Mouse (Mus musculus): Measurements from ENCODE around the gene Pex11b.
A peak's percentile ranks its signal among the peaks of the same experiment; 100 is the strongest.
"Not testable (repeated sequence)": the region's sequence is repeated elsewhere in the genome, so short reads cannot be mapped to it uniquely, and the experiment has no call there.

The Pex11b gene

DNA sequence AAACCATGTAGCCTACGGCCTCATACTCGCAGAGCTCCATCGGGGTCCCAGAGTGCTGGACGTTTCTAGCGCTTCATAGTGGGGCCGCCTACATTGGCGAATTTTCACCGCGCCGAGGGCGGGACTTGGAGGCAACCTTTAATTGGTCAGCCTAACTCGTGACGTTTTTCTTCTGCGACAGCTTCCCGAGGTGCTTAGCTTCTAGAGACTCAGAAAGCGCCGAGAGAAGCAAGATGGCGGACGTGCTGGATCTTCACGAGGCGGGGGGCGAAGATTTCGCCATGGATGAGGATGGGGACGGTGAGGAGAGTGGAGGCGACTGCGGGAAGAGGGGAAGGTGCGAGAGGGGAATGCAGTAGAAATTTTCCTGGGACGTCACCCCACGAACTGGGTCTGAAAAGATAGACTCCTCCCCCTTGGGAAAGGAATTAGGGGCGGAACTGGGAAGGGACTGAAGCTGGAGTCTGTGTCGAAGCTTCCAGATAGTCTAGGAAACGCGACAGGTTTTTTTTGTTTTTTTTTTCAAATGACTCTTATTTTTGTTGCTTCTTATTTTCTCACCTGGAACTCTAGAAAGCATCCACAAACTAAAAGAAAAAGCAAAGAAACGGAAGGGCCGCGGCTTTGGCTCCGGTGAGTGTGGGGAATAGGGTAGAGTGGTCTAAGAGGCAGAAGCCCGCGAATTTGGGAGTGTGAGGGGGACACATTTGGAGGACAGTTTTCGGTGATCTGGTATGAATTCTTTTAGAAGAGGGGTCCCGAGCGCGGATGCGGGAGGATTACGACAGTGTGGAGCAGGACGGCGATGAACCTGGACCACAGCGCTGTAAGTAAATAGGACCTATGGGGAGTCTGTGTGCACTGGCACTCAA, 5.2 kb upstream of the Pex11b start, which contains the start of gene Rbm8a:
Gene Rbm8a, plus strand, starts transcription at position 205 of the 872 bp plus-strand sequence.
- DNase-seq, result peak; percentile 98

DNA sequence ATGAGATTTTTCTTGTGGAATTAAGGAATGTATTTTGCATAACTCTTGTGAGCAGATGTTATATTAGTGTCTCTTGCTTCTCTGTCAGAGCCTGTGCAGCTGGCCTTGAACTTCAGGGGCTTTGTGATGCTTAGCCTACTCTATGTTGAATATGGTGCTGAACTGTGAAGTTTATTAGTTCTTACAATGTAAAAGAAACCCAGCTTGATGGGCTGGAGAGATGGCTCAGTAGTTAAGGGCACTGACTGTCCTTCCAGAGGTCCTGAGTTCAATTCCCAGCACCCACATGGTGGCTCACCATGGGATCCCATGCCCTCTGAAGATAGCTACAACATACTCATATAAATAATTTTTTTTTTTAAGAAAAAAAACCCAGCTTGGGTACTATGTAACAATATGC, 3.1 kb upstream of the Pex11b start:
- no peak for DNase-seq

DNA sequence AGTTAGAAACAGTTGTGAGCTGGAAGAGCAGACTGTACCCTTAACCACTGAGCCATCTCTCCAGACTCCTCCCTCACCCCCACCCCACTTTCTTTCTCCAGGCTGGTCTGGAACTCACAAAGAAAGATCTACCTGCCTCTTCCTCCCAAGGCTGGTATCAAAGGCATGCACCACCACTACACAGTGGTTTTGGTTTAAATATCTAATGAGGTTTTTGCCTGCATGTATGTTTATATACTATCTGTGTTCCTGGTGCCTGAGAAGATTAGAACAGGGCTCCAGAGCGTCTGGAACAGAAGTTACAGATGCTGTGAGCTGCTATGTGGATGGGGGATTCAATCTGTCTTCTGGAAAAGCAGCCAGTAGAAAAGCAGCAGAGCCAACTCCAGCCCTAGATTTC, 1.2 kb upstream of the Pex11b start:
- DNase-seq, result no peak

DNA sequence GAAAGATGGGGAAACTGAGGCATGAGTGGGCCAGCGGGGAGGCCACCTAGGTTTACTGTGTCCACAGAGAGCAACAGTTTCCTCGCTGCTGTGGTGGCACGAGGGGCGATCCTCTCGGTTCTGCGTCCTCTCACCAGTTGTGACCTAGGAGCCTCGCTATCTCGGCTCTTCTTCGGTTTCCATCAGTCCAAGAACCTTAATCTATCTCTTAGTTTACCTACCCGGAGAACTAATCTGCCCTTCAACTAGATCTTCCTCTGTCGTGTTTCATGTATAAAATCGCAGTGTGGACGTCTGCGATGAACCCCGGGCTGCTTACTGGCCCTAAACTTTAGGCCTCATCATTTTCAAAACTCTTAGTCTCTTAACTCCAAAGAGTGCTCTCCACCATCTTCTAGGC, 730 bp downstream of the Pex11b start:
- no peak for DNase-seq

DNA sequence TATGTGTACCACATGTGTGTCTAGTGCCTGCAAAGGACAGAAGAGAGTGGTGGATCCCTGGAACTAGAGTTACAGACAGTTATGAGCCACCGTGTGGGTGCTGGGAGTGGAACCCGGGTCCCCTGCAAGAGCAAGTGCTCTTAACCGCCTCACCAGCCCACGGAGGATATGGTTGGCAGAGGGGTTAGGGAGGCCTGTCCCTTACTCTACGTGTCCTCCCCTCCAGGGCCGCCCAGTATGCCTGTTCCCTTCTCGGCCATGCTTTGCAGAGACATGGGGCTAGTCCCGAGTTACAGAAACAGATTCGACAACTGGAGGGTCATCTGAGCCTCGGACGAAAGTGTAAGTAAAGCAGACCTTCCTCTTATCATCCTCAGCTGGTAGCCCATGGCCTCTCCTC, 1.3 kb downstream of the Pex11b start:
- DNase-seq, result peak in 1 of 2 experiments; percentile 11

DNA sequence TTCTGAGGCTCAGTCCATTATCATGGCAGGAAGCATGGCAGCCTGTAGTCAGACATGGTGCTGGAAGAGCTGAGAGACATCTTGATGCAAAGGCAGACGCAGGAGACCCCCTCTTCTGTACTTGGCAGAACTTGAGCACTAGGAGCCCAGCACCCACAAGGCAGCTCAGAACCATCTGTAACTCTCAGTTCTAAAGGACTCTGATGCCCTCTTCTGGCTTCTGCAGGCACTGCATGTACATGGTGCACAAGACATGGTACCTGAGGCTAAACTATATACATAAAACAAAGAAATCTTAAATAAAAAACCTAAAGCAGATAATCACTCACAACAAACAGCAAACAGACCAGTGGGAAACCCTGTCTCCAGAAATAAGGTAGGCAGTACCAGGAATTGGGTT, 4.0 kb downstream of the Pex11b start:
- peak; percentile 67 to 76 for DNase-seq

DNA sequence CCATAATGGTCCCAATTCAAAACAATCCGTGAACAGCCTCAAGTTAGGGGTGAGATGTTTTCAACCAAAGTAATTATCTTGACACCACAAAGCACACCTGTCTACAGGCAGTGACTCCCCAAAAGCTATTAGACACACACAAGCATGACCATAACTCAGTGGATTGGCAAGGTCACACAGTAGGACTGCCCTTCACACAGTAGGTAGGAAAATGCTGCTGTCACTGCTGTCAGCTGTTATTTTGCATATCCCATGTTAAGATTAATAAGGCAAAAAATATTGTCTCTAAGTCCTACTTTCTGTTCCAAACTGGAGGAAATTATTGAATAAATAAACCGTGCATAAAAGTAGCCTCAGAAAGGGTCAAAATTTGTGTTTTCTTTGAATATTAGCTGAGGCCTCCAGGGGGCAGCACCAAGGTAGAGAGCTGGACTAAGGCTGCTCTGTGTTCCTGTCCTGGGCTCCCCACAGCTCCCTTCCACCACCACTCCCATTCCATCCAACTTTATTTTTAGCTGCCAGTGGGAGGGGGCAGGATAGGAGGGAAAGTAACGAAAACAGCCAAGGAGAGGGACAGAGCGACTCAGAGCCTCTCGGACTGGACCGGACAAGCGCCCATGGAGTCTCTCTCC, 10.0 kb downstream of the Pex11b start, which contains the start of gene Itga10:
Gene Itga10, plus strand, starts transcription at position 567 of the 632 bp plus-strand sequence.
- DNase-seq, result peak; percentile 72 to 76

DNA sequence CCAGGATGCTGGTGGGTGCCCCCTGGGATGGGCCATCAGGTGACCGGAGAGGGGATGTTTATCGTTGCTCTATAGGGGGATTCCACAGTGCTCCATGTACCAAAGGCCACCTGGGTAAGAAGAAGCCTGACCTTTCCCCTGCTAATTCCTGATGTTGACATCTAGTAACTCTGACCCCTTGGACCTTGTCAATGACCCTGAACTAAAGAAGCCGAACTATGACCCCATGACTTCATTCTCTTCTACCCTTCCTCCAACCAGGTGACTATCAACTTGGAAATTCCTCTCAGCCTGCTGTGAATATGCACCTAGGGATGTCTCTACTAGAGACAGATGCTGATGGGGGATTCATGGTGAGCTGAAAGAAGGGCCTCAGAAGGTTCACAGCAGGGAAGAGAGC, 12.2 kb downstream of the Pex11b start:
- DNase-seq, result no peak

DNA sequence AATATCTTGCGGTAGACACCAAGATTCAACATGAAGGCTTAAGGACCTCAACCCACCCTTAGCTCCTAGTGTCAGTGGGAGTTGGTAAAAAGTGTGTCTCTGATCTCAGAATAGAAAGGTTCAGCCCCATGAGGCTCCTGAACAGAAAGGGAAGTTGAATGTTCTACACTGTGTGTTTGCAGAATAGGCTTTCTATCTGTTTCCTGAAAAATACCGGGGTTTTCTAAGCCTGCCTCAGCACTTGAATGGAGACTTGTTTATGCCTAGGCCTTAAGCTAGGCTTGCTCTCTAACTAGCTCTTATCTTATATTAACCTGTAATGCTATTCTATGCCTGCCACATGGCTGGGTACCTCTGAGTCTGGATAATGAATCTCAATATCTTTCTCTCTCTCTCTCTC, 25.7 kb downstream of the Pex11b start:
- DNase-seq, result no peak

DNA sequence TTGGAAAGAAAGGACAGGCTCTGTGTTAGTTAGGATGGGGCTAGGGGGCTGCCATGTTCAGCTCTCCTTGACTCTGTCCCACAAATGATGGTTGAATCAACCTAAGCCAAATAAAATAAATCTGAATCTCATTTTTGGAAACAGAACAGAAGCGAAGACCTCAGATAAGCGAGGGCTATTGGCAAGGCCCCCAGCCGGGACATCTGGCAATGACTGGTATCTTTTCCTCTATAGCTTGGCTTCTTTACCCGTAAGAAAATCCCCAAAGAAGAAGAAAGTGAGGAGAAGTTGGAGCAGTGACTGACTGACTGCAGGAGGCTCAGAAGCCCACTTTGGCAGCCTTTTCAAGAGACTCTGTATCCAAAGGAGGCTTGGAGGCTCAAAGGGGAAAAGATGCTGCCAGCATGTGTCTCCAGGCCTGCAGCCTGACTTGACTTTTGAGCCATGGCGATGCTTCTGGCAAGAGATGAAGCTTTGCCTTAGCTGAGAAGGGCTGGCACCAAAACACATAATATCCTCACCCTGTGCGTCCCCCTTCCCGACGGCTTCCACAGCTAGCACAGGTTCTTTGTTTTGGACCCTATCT, 27.6 kb downstream of the Pex11b start:
- DNase-seq, result peak; percentile 54 to 55

DNA sequence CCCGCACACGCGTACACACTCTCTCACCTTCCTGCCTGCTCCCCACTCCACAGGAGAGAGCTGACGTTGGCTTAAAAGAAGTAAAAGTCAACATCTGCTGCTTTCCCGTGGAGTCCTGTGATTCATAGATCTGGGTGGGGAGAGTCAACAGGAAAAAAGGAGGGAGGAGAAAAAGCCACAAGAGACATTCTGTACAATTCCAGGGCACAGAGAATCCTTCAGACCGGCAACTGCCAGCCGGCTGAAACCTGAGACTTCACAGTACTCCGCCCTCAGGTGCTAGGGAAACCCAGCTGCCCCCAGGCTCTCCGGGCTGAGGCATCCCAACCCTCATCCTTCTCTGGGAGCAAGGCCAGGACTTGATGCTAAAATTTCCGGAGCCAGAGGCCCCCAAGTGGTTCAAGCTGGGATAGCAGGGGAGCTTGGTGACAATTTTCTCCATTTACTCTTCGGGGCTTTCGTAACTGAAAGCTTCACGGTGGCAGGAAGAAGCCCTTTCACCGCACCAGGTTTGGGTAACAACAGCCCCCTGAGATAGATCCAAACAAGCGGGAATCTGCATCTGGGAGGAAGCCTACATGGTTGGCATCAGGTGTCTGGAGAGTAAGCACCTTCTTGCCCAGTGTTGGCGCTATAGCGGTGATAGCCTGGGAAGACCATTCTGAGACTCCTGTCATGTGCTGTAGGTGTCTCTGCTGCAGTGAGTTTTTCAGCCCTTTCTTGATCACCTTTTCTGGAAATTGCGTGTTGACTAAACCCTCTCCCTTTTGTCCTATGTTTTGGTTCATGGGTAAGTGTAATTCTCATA, 28.5 kb downstream of the Pex11b start:
- DNase-seq, result peak; percentile 95 to 97

DNA sequence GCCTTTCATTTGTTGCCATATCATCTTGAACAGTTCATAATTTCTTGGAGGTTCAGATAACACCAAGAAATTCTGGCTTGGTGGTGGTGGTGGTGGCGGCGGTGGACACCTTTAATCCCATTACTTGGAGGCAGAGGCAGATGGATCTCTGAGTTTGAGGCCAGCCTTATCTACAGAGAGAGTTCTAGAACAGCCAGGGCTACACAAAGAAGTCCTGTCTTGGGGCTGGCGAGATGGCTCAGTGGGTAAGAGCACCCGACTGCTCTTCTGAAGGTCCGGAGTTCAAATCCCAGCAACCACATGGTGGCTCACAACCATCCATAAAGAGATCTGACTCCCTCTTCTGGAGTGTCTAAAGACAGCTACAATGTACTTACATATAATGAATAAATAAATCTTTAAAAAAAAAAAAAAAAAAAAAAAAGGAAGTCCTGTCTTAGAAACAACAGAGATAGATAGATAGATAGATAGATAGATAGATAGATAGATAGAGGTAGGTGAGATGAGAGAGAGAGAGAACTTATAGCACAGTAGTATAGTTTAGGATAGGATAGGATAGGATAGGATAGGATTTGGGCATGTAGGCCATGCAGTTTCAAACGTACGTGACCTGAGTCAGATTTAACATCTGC, 30.7 kb downstream of the Pex11b start:
- DNase-seq, result not testable (repeated sequence)

DNA sequence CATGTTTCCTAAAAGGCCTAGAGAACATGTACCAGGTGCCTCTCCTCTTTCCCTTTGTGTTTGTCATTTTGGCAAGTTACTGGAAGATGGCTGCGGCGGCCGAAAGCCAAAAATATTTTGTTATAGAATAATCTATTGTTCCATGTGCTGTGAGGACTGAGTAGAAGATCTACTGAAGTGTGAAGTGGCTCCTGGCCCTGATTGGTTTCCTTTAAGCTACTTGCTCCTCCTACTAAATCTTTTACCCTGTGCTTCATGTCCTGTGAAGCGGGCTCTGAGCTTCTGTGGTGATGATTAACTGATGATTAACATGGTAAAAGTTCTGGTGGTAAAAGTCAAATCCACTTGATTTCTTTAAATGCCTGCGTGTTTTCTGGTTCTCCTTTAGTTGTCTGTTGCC, 31.7 kb downstream of the Pex11b start:
- DNase-seq, result no peak

DNA sequence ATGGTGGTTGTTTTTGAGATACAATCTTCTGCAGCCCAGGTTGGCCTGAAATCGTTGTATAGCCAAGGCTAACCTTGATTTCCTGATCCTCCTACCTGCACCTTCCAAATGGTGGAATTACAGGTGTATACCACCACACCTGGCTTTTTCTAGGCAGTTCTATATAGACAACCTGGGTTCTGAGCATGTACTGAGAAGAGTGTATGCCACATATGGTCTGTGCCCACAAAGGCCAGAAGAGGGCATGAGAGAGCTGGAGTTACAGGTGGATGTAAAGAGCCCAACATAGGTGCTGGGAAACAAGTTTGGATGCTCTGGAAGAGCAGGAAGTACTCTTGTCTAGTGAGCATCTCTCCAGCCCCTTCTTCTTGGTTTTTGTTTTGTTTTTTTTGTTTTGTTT, 32.1 kb downstream of the Pex11b start:
- peak; percentile 22 to 32 for DNase-seq

DNA sequence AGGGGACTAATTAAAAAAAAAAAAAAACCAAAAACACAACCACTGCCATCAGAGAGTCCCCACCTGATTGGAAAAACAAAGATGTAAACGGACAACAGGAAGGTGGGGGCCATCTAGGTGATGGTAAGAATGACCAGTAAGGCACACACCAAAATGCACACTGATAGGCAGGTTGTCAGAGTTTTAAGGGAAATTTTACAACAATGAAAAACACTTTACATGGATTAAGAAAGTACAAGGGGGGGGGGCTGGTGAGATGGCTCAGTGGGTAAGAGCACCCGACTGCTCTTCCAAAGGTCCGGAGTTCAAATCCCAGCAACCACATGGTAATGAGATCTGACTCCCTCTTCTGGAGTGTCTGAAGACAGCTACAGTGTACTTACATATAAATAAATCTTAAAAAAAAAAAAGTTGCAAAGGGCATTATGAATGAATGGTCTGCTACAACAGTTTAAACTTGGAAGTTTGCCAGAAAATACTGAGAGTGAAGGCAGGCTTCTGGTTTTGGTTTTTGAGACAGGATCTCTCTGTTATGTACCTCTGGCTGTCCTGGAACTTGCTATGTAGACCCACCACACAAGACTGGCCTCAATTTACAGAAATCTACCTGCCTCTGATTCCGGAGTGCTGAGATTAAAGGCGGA, 33.4 kb downstream of the Pex11b start:
- no peak for DNase-seq

DNA sequence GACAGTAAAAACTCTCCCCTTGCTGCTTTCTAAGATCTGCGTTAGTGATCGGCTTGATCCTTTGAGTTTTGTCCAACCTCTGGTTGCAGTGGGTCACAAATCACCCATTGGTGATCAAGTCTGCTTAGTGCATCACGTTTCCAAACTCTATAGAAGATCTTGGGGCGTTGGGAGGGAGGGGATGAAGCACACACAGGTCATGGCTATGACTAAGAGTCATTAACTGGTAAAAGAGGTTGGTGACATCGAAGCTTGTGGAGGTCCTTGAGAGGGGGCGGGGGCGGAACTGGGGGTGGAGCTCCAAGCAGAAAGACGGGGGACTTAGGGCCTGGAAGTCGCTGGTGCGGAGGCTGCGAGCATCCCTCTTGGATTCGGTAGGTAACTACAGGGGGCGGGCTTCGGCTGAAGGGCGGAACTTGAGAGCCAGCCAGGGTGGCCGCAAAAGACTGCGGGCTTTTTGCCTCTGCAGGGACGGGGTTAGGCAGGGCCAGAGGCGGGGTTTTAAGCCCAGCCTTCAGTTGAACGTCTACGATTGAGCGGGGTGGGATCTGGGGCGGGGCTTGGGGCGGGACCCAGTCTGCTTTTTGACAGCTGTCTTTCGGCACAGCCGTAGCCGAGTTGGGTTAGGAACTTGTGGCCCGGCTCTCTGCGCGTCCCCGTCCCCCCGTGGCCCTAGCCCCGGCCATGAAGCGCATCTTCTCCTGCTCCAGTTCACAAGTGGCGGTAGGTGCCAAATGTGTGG, 34.7 kb downstream of the Pex11b start, which contains the start of gene Ankrd35:
Gene Ankrd35, plus strand, starts transcription at position 405 of the 742 bp plus-strand sequence.
- peak; percentile 89 for DNase-seq

DNA sequence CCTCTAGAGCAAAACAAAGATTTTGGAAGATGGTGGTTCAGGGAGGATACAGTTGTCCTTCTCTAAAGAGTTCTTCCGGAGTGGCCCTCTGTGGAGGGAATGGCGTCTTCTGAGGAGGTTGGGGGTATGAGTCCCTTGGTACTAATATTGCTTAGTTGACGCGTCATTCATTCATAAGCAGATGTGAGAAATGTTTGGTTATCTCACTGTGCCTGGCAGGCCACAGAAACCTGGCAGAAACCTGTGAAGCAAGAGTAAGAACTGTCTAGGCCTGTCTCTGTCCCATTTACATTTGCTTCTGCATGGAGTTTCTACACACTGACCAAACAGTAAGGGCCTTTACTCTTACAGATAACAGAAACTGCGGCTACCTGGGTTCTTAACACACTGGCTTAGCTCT, 36.3 kb downstream of the Pex11b start:
- DNase-seq, result no peak

DNA sequence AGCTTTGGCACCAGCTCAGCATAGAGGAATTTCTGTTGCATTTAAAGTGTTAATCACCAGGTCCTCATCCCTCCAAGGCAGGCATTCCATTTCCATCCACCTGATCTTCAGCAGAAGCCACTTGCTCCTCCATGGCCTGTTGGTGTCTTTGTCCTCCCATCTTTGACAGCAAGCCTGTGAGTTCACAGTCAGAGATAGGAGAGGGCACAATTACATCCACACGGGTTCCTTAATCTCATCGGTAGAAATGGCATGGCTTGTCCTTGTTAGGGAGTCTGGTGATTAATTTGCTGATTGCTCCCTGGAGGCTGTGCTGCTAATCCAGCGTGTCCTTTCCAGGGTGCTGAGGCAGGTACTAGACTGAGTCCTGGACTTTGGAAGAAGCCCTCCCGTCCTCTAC, 38.3 kb downstream of the Pex11b start:
- DNase-seq, result no peak

DNA sequence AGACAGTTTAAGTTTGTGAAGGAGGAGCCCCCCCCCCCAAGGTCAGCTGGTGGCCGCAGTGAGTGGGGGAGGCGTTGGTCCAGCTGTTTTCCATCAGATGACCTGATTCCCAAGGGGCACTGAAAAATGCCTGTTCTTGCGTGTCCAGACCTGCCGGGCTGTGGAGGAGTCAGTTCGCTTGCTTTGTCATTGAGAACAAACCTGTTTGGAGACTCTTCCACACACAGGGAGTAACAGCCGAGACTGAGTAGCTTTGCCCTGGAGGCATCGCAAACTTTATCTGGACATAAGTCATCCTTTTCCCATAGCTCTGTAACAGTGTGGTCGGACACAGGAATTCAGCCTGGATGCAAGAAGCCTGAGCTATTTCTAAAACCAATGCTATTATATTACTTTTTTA, 39.3 kb downstream of the Pex11b start:
- DNase-seq, result no peak

DNA sequence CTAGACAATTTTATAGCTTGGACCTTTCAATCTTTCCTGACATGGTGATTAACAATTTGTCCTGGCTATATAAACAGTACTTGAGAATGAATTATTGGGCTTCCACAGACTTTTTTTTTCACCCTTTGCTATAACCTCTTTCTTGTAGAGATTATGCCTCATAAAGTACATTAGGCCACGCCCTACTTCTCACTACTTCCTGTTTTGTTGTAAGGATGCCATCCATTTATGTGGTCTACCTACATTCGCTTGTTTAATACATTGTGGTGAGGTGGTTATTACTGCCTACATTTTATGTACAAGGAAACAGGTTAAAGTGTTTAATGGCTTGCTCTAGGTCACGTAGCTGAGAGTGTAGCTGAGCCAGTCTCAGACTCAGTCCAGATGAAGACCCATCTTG, 40.0 kb downstream of the Pex11b start:
- DNase-seq, result no peak

DNA sequence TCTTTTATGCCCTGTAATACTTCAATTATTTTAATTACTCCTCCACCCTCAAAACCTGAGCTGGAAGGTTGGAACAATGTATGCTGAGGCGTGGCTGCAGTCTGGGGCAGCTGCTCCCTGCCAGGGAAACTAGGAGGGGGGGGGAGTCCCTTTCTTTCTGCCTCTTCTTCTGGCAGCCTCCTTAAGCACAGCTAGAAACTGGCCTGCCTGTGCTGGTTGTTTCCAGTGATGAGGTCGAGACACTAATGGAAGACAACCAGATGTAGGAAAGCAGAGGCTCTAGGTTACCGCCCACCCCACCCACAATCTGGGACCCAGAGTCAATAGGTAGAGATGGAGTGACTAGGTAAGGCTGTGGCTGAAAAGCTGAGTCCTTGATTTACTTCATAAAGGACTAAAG, 40.5 kb downstream of the Pex11b start:
- no peak for DNase-seq
